Mouse (Mus musculus) limb, embryonic 14.5 days (tissue): ENCODE measurements around the gene Pacs2. TPM values are rescaled to one million over a fixed set of nuclear protein-coding genes. Genes with fewer than 3 reads are reported as not detected.
A peak's percentile ranks its signal among the peaks of the same experiment; 100 is the strongest.

Experiments
- ATAC-seq: fragments of 200-750 bp; cut with Nextera tagmentation; 2 replicates; pipeline ENCODE4 v1.8.0; 2017; ENCODE audit warnings: low read depth, moderate number of reproducible peaks, moderate TSS enrichment; ENCODE audit not compliant: low FRiP score
- DNase-seq: peaks from one replicate; pipeline ENCODE4 v3.0.0-alpha.2; 2015; ENCODE audit warnings: low spot score
- H3K27ac ChIP-seq: fragments of 300-500 bp; sonication (generic); replicated peaks from 2 replicates; pipeline ENCODE4 v1.5.1; 2014; ENCODE audit warnings: low read depth, mild to moderate bottlenecking, low read length, moderate library complexity, mixed read lengths
- H3K27me3 ChIP-seq: fragments of 300-500 bp; sonication (generic); 2 replicates; pipeline ENCODE4 v1.6.1; 2014; ENCODE audit warnings: low read length, mixed read lengths; ENCODE audit not compliant: control insufficient read depth, insufficient read depth
- H3K36me3 ChIP-seq: fragments of 300-500 bp; sonication (generic); 2 replicates; pipeline ENCODE4 v1.6.1; 2014; ENCODE audit warnings: mild to moderate bottlenecking, low read length, moderate library complexity, mixed read lengths; ENCODE audit not compliant: control insufficient read depth, insufficient read depth
- H3K4me1 ChIP-seq: fragments of 300-500 bp; sonication (generic); 2 replicates; pipeline ENCODE4 v1.6.1; 2014; ENCODE audit warnings: antibody characterized with exemption, low read length, mixed read lengths; ENCODE audit not compliant: control insufficient read depth, insufficient read depth
- H3K4me2 ChIP-seq: fragments of 300-500 bp; sonication (generic); replicated peaks from 2 replicates; pipeline ENCODE4 v1.6.1; 2014; ENCODE audit warnings: low read depth, mild to moderate bottlenecking, low read length, moderate library complexity; ENCODE audit not compliant: severe bottlenecking
- H3K4me3 ChIP-seq: fragments of 300-500 bp; sonication (generic); replicated peaks from 2 replicates; pipeline ENCODE4 v1.5.1; 2014; ENCODE audit warnings: low read length
- H3K9ac ChIP-seq: fragments of 300-500 bp; sonication (generic); 2 replicates; pipeline ENCODE4 v1.6.1; 2014; ENCODE audit warnings: mild to moderate bottlenecking, low read depth, low read length, moderate library complexity; ENCODE audit not compliant: severe bottlenecking
- H3K9me3 ChIP-seq: fragments of 300-500 bp; sonication (generic); 2 replicates; pipeline ENCODE4 v1.6.1; 2016; ENCODE audit warnings: low read length; ENCODE audit not compliant: control insufficient read depth
- POLR2A ChIP-seq: fragments of 200-500 bp; IDR thresholded peaks from 2 replicates; pipeline ENCODE4 v1.8.0; 2012; ENCODE audit warnings: inconsistent platforms, mild to moderate bottlenecking, moderate library complexity, borderline replicate concordance; ENCODE audit not compliant: insufficient read depth, insufficient read length; ENCODE audit errors: extremely low read depth
- WGBS: fragments of 180-500 bp; shearing (Covaris S2); extraction: QIAGEN DNeasy Blood & Tissue Kit; methylation state at CpG from one replicate; pipeline ENCODE4 v1.1.7; 2014; 5-methylcytosine and 5-hydroxymethylcytosine counted together
- polyA plus RNA-seq, 2 experiments: library from polyadenylated mRNA; depleted of rRNA in 1 of 2; stranded (reverse) in 1 of 2; unstranded in 1 of 2; fragments of >200 nt; fragmentation: Nextera tagmentation in 1 of 2; extraction: Ambion mirVana in 1 of 2; gene quantifications; 2 replicates each; pipeline versions ENCODE4 v1.2.1 to v1.2.3; 2012 to 2014

Gene Pacs2
- polyA plus RNA-seq, 2 experiments, result 16.5 to 55.0 TPM

DNA sequence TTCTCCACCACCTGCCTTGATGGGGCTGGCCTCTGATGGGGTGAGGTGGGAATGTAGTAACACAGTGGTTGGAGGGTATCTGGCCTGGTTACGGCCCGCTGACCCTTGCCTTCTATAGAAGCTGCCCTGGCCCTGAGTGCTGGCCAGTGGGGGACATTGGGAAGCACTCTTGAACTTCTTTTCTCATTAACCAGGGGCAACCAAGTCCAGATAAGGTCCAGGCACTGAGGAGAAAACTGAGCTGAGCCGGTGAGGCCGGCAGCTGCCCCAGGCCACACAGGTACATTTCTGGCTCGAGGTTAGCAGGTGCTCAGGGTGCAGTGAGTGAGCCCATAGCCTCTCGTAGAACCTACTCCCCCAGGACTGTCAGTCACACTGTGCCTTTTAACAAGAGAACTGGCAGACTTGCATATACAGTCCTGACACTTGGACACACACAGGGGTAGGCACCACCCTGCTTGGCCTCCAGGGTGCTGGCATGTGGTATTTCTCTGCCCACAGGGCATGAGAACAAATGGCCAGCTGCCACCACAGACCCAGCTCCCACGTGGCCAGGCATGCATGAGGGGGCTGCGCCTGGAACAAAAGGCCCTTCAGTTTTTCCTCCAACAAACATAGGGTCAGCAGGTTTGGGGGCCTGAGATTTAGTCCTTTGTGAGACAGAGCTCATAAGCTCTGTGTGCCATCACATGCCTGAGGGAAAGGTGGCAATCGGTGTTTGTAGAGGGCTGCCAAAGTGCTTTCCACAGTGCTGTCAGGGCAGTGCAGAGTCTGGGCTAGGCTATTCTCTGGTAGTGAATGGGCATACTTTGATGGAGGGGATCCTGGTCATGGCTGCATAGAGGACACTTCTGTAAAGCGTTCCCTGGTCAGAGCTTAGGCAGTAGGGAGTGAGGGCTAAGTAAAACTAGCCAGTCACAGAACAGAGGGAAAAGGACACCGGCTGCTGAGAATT lies 18.3 kb downstream of the Pacs2 start:
- 0 out of 2 replicates have a peak, but pooled peaks cover 1% of the 10 kb centered on the region for H3K36me3 ChIP-seq
- TF ChIP-seq POLR2A, result no peak
- no peak overlapping the region for H3K9ac ChIP-seq
- ATAC-seq (no peak), DNase-seq (no peak)
- H3K4me2 ChIP-seq, result no peak overlapping the region
- H3K4me3 ChIP-seq, result no peak overlapping the region
- 79% methylated on average over 11 of the region's 11 CpGs for WGBS
- no peaks in the 10 kb centered on the region for H3K4me1 ChIP-seq
- H3K27me3 ChIP-seq, result no peaks in the 10 kb centered on the region
- no peaks in the 10 kb centered on the region for H3K9me3 ChIP-seq
- no peak overlapping the region for H3K27ac ChIP-seq

DNA sequence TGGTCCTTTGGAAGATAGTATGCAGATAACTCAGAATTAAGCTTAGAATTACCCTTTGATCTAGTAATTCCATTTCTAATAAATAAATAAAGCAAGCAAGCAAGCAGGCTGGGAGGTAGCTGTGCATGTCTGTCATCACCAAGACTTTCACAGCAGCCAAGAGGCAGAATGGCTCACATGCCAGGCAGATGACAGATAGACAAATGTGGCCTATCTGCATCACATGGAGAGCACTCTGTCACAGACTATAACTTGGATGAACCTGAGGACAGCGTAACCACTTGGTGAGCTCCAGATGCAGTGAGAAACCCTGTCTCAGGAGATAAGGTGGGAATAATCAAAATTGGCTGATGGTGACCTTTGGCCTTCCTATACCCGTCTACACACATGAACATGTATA lies 20.8 kb downstream of the Pacs2 start:
- H3K27ac ChIP-seq, result no peak overlapping the region
- no peak overlapping the region for H3K9ac ChIP-seq
- DNase-seq (no peak), ATAC-seq (no peak)
- no peaks in the 10 kb centered on the region for H3K9me3 ChIP-seq
- no peak overlapping the region for H3K4me2 ChIP-seq
- no peaks in the 10 kb centered on the region; the same call in 1 of the 2 replicates for H3K36me3 ChIP-seq
- no peak overlapping the region for H3K4me3 ChIP-seq
- TF ChIP-seq POLR2A, result no peak
- WGBS, result 88% methylated on average over 2 of the region's 2 CpGs
- H3K27me3 ChIP-seq, result no peaks in the 10 kb centered on the region
- no peaks in the 10 kb centered on the region for H3K4me1 ChIP-seq

DNA sequence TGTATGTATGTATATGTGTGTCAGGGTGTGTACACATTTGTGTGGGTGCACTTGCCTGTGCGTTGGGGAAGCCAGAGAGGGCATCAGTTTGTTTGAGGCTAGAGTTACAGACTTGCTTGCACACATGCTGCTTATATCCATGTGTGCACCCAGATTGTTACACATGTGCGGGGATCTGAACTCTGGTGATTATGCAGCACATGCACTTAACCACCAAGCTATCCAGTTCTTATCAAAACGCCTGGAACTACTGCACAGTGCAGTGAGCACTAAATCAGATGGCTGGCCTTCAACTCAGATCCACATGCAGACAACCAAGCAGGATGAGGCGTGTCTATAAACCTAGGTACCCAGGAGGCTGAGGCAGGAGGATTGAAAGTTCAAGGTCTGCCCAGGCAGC lies 22.7 kb downstream of the Pacs2 start:
- no peak overlapping the region for H3K4me2 ChIP-seq
- WGBS, result 77% methylated on average over 4 of the region's 4 CpGs
- H3K4me3 ChIP-seq, result no peak overlapping the region
- H3K4me1 ChIP-seq, result no peaks in the 10 kb centered on the region
- H3K9ac ChIP-seq, result no peak overlapping the region
- no peak for TF ChIP-seq POLR2A
- H3K9me3 ChIP-seq, result no peaks in the 10 kb centered on the region
- DNase-seq (no peak), ATAC-seq (no peak)
- no peak overlapping the region for H3K27ac ChIP-seq
- H3K36me3 ChIP-seq, result no peaks in the 10 kb centered on the region; the same call in 1 of the 2 replicates
- H3K27me3 ChIP-seq, result no peaks in the 10 kb centered on the region

DNA sequence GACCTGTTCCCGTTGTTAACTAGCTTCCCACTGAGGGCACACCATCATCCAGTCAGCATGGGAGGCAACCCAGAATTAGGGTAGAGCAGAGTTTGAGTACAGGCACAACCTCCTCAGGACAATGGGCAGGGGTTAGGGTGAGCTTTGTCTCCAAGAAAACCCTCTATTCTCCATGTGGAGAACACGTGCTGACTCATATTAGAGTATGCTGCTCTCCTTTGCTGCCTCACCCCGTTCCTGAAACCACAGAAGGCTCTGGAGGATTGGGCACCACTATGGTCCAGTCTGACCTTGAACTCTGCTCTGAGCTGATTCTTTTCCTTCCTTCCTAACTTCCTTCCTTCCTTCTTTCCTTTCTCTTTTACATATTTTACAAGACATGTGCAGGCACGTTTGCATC lies 24.1 kb downstream of the Pacs2 start:
- no peak for DNase-seq
- Histone ChIP-seq H3K27me3 (no peaks in the 10 kb centered on the region), H3K4me2 (no peak overlapping the region), H3K9me3 (no peaks in the 10 kb centered on the region), H3K4me1 (no peaks in the 10 kb centered on the region), H3K4me3 (no peak overlapping the region), H3K9ac (no peak overlapping the region), H3K27ac (no peak overlapping the region), H3K36me3 (no peaks in the 10 kb centered on the region; the same call in 1 of the 2 replicates)
- WGBS, result 87% methylated on average over 4 of the region's 4 CpGs
- ATAC-seq, result no peak
- no peak for TF ChIP-seq POLR2A

DNA sequence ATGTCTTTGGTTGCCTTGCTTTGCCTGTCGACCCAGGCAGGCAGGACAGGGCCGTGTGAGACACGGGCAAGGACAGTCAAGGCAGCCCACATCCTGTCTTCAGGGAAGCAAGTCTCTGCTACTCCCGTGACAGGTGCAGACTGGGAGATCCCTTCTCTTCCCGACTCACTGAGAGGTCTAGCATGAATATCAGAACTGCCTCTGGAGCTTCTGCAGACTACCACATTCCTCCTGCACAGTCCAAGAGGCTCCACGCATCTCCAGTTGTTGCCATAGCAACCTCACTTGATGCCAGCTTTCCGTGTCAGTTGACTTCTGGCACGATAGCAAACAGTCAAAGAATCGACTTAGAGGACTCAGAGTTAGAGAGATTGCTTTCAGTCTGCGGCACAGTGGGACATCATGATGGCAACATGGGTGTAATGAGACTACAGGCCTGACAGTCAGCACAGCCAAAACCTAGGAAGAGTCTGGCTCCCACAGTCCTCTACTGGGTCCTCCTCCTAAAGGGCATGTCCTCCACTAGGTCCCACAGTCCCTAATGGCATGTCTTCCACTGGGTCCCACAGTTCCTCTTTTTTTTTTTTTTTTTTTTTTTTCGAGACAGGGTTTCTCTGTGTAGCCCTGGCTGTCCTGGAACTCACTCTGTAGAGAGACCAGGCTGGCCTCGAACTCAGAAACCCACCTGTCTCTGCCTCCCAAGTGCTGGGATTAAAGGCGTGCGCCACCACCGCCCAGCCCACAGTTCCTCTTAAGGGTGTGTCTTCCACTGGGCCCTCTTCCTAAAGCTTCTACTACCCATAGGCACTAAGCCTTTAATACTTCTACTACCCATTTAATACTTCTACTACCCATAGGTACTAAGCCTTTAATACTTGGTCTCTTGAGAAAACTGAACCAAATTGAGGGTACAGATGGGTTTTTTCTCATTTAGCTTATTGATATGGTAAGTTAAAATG lies 27.5 kb downstream of the Pacs2 start:
- no peaks in the 10 kb centered on the region for H3K4me1 ChIP-seq
- peaks cover 1% of the 10 kb centered on the region for H3K36me3 ChIP-seq
- no peak for TF ChIP-seq POLR2A
- no peak overlapping the region for H3K4me3 ChIP-seq
- WGBS, result 76% methylated on average over 15 of the region's 15 CpGs
- ATAC-seq, result peak; percentile 4; the same call in 1 of the 2 replicates
- H3K9me3 ChIP-seq, result no peaks in the 10 kb centered on the region
- H3K27me3 ChIP-seq, result no peaks in the 10 kb centered on the region
- no peak overlapping the region for H3K27ac ChIP-seq
- H3K4me2 ChIP-seq, result no peak overlapping the region
- no peak for DNase-seq
- H3K9ac ChIP-seq, result no peak overlapping the region
